Mouse (Mus musculus): ENCODE measurements at regions not wholly inside any gene's neighbourhood (a gene's known extent, or its start where the extent isn't known, plus 50 kb on each side); places are given as distances from the start of the nearest gene placed in this dataset.

DNA sequence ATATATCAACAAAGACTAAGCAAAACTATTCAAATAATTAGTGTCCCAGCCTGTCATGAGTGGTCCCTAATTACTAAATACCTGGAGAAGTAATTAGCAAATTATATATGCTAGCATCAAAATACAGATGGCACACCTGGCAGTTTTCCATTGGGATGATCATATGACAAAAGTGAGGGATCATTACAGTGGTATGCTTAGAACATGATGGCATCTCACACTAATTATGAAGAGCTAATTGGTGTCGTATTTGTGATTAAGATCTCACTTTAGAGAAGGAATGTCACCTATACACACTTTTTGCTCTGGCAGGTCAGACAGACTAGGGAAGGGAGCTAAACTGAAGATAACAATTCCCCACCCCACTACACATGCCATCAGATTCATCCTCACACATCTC, 425.1 kb downstream of the Slc22a22 start:
- H3K36me3 ChIP-seq (ENCODE audit: control insufficient read depth, insufficient read depth, low read length, poor library complexity, severe bottlenecking): no peaks in the 10 kb centered on the region

DNA sequence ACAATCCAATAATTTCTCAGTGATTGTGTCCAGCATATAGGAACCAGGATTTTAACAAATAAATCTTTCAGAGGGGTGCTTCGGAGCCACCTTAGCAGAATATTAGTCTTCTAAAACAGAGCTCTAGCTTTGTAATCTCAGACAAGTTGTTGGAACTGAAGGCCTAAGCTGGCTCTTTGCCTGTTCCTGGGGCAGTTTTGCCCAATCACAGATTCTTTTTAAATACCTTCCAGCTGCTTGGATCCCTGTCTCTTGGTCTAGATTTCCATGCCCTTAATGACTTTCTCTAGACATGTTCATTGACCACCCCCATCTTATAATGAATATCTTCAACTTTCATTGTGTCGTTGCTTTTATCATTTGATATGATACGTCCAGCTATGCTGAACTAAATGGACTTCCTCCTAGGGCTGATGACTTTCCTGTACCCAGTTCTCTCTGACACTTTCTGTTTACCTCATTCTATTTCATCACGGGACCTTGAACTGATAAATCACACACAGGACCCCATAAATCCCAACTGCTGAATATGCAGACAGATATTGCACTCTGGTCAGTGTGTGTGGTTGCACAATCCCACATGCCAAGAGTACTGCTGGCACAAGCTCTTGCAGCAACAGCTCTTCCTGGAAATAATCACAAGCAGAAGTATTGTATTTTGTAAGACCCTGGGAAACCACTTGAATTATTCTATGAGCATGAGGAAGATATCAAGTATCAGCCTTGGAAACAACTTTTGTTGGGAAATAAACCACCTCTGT, 440.4 kb downstream of the Slc22a22 start:
- Histone ChIP-seq H3K4me1 (ENCODE audit: control insufficient read depth, insufficient read depth, low read length) (no peaks in the 10 kb centered on the region), H3K27me3 (ENCODE audit: control insufficient read depth, insufficient read depth, low read length, poor library complexity, severe bottlenecking) (no peaks in the 10 kb centered on the region), H3K36me3 (ENCODE audit: control insufficient read depth, insufficient read depth, low read length, poor library complexity, severe bottlenecking) (no peaks in the 10 kb centered on the region), H3K27ac (ENCODE audit: insufficient read depth, low read length) (no peak overlapping the region), H3K9ac (ENCODE audit: low read depth, poor library complexity, severe bottlenecking) (no peak overlapping the region), H3K9me3 (replicated peaks; ENCODE audit: control insufficient read depth, insufficient read depth, low read length, poor library complexity, severe bottlenecking) (no peaks in the 10 kb centered on the region), H3K4me3 (ENCODE audit: low read depth, low read length) (no peak overlapping the region)
- TF ChIP-seq CTCF (IDR thresholded peaks at IDR 0.05; ENCODE audit: low read depth, low read length): no peak

More for the DNA sequence above, 425.1 kb downstream of the Slc22a22 start:
- TF ChIP-seq EP300 (IDR thresholded peaks at IDR 0.05; ENCODE audit: insufficient read depth, low read depth, low read length) (no peak), CTCF (IDR thresholded peaks at IDR 0.05; ENCODE audit: low read depth, low read length) (no peak), POLR2A (IDR thresholded peaks at IDR 0.05; ENCODE audit: insufficient read depth, low read length) (no peak)
- Histone ChIP-seq H3K9ac (ENCODE audit: low read depth, poor library complexity, severe bottlenecking) (no peak overlapping the region), H3K9me3 (replicated peaks; ENCODE audit: control insufficient read depth, insufficient read depth, low read length, poor library complexity, severe bottlenecking) (no peaks in the 10 kb centered on the region), H3K4me3 (ENCODE audit: low read depth, low read length) (no peak overlapping the region), H3K4me1 (ENCODE audit: control insufficient read depth, insufficient read depth, low read length) (no peaks in the 10 kb centered on the region), H3K27ac (ENCODE audit: insufficient read depth, low read length) (no peak overlapping the region), H3K27me3 (ENCODE audit: control insufficient read depth, insufficient read depth, low read length, poor library complexity, severe bottlenecking) (no peaks in the 10 kb centered on the region)

DNA sequence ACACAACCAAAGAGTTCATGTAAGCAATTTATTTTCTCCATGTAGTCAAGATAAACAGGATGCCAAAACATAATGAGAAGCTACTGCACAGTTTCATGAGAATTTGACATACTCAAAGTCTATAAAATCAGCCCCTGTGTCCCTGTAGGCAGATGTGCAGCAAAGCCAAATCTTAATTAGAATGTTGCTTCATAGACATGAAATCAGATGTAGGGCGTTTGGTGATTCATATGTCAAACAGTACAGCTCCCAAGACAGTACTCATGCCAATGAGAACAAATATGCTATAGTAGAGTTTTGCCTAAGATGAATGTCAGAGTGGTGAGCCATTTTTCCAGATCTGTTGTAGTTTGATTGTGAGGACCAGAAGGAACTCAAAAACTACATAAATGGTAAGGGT, 444.4 kb downstream of the Slc22a22 start:
- H3K9me3 ChIP-seq (replicated peaks; ENCODE audit: control insufficient read depth, insufficient read depth, low read length, poor library complexity, severe bottlenecking): no peaks in the 10 kb centered on the region
- H3K27me3 ChIP-seq (ENCODE audit: control insufficient read depth, insufficient read depth, low read length, poor library complexity, severe bottlenecking): no peaks in the 10 kb centered on the region

More for the DNA sequence above, 444.4 kb downstream of the Slc22a22 start:
- H3K36me3 ChIP-seq (ENCODE audit: control insufficient read depth, insufficient read depth, low read length, poor library complexity, severe bottlenecking): no peaks in the 10 kb centered on the region
- H3K9ac ChIP-seq (ENCODE audit: low read depth, poor library complexity, severe bottlenecking): no peak overlapping the region
- H3K27ac ChIP-seq (ENCODE audit: insufficient read depth, low read length): no peak overlapping the region
- H3K4me1 ChIP-seq (ENCODE audit: control insufficient read depth, insufficient read depth, low read length): no peaks in the 10 kb centered on the region
- TF ChIP-seq CTCF (IDR thresholded peaks at IDR 0.05; ENCODE audit: low read depth, low read length) (no peak), POLR2A (IDR thresholded peaks at IDR 0.05; ENCODE audit: insufficient read depth, low read length) (no peak)
- H3K4me3 ChIP-seq (ENCODE audit: low read depth, low read length): no peak overlapping the region
